Mouse (Mus musculus): ENCODE data around the gene March8.

March8 gene

GRCm38 (mm10) chr6:116407956-116408657 is 70.3 kb downstream of the March8 start:
- no peak for DNase-seq (ENCODE audit: low read depth in 2 of 2, low spot score in 2 of 2)

- DNase-seq (ENCODE audit: low read depth in 2 of 2, low spot score in 2 of 2) = no peak
Measured at GRCm38 (mm10) chr6:116410436-116410835, 72.6 kb downstream of the March8 start.

- no peak for DNase-seq (ENCODE audit: low read depth in 2 of 2, low spot score in 2 of 2)
Measured at GRCm38 (mm10) chr6:116411716-116412115, 73.9 kb downstream of the March8 start.

GRCm38 (mm10) chr6:116412546-116413325 is 74.9 kb downstream of the March8 start:
- no peak for DNase-seq (ENCODE audit: low read depth in 2 of 2, low spot score in 2 of 2)

GRCm38 (mm10) chr6:116415126-116415676 is 77.4 kb downstream of the March8 start:
- DNase-seq (ENCODE audit: low read depth in 2 of 2, low spot score in 2 of 2) = no peak

- no peak for DNase-seq (ENCODE audit: low read depth in 2 of 2, low spot score in 2 of 2)
Measured at GRCm38 (mm10) chr6:116416000-116416552, 78.3 kb downstream of the March8 start.

- DNase-seq (ENCODE audit: low read depth in 2 of 2, low spot score in 2 of 2) = no peak
Measured at GRCm38 (mm10) chr6:116417518-116418315, 79.9 kb downstream of the March8 start.

GRCm38 (mm10) chr6:116418487-116418886 is 80.7 kb downstream of the March8 start:
- no peak for DNase-seq (ENCODE audit: low read depth in 2 of 2, low spot score in 2 of 2)

GRCm38 (mm10) chr6:116419699-116420098 is 81.9 kb downstream of the March8 start:
- no peak for DNase-seq (ENCODE audit: low read depth in 2 of 2, low spot score in 2 of 2)

- no peak for DNase-seq (ENCODE audit: low read depth in 2 of 2, low spot score in 2 of 2)
Measured at GRCm38 (mm10) chr6:116420271-116420670, 82.4 kb downstream of the March8 start.

- DNase-seq (ENCODE audit: low read depth in 2 of 2, low spot score in 2 of 2) = no peak
Measured at GRCm38 (mm10) chr6:116422991-116423390, 85.2 kb downstream of the March8 start.

- DNase-seq (ENCODE audit: low read depth in 2 of 2, low spot score in 2 of 2) = no peak
Measured at GRCm38 (mm10) chr6:116423664-116424063, 85.8 kb downstream of the March8 start.

GRCm38 (mm10) chr6:116427552-116427951 is 89.7 kb downstream of the March8 start:
- no peak for DNase-seq (ENCODE audit: low read depth in 2 of 2, low spot score in 2 of 2)

- DNase-seq (ENCODE audit: low read depth in 2 of 2, low spot score in 2 of 2) = no peak
Measured at GRCm38 (mm10) chr6:116428282-116428681, 90.5 kb downstream of the March8 start.

GRCm38 (mm10) chr6:116438864-116439263 is 101.0 kb downstream of the March8 start:
- DNase-seq (ENCODE audit: low read depth in 2 of 2, low spot score in 2 of 2) = no peak

- DNase-seq (ENCODE audit: low read depth in 2 of 2, low spot score in 2 of 2) = no peak
Measured at GRCm38 (mm10) chr6:116439531-116439930, 101.7 kb downstream of the March8 start.

- no peak for DNase-seq (ENCODE audit: low read depth in 2 of 2, low spot score in 2 of 2)
Measured at GRCm38 (mm10) chr6:116440447-116440846, 102.6 kb downstream of the March8 start.

- no peak for DNase-seq (ENCODE audit: low read depth in 2 of 2, low spot score in 2 of 2)
Measured at GRCm38 (mm10) chr6:116440849-116441248, 103.0 kb downstream of the March8 start.

GRCm38 (mm10) chr6:116455781-116456180 is 118.0 kb downstream of the March8 start:
- DNase-seq (ENCODE audit: low read depth in 2 of 2, low spot score in 2 of 2) = no peak

GRCm38 (mm10) chr6:116456482-116456881 is 118.7 kb downstream of the March8 start:
- DNase-seq (ENCODE audit: low read depth in 2 of 2, low spot score in 2 of 2) = no peak

GRCm38 (mm10) chr6:116458728-116459127 is 120.9 kb downstream of the March8 start:
- no peak for DNase-seq (ENCODE audit: low read depth in 2 of 2, low spot score in 2 of 2)

All from CD8-positive naive resting alpha-beta T cell, adult 2 months (primary cell).